Mouse (Mus musculus) heart, adult 2 months (tissue): ENCODE measurements around the gene Osr1. TPM values are rescaled to one million over a fixed set of nuclear protein-coding genes. Genes with fewer than 3 reads are reported as not detected.

Experiments used
- DNase-seq, 2 experiments: peaks; one replicate each; pipeline ENCODE4 v3.0.0; 2021
- H3K27ac ChIP-seq: fragments of 200-600 bp; 2 replicates; pipeline ENCODE4 v1.8.1; 2022
- H3K27me3 ChIP-seq: fragments of 200-500 bp; 2 replicates; pipeline ENCODE4 v1.6.1; 2012; ENCODE audit warnings: mild to moderate bottlenecking, low read length, inconsistent platforms, mixed read lengths; ENCODE audit not compliant: control insufficient read depth, insufficient read depth
- H3K36me3 ChIP-seq: fragments of 200-500 bp; 2 replicates; pipeline ENCODE4 v1.6.1; 2012; ENCODE audit warnings: low read length, inconsistent platforms; ENCODE audit not compliant: control insufficient read depth, insufficient read depth
- H3K4me1 ChIP-seq: fragments of 200-500 bp; 2 replicates; pipeline ENCODE4 v1.6.1; 2011; ENCODE audit warnings: low read length; ENCODE audit not compliant: control insufficient read depth, insufficient read depth
- H3K4me3 ChIP-seq: fragments of 200-600 bp; 2 replicates; pipeline ENCODE4 v1.8.1; 2022
- H3K79me2 ChIP-seq: fragments of 200-500 bp; replicated peaks from 2 replicates; pipeline ENCODE4 v1.6.1; 2012; ENCODE audit warnings: mild to moderate bottlenecking, inconsistent platforms, low read length, moderate library complexity, mixed read lengths; ENCODE audit not compliant: control insufficient read depth, insufficient read depth
- H3K9ac ChIP-seq: fragments of 200-500 bp; 2 replicates; pipeline ENCODE4 v1.6.1; 2012; ENCODE audit warnings: low read depth, mild to moderate bottlenecking, control low read depth, inconsistent platforms, low read length, mixed read lengths
- CTCF ChIP-seq: fragments of 200-600 bp; IDR thresholded peaks from 2 replicates; pipeline ENCODE4 v1.8.1; 2022; ENCODE audit warnings: antibody characterized with exemption, mild to moderate bottlenecking, moderate library complexity
- EP300 ChIP-seq: fragments of 200-500 bp; IDR thresholded peaks from 2 replicates; pipeline ENCODE4 v1.6.1; 2011; ENCODE audit warnings: low read depth, low read length, control low read depth; ENCODE audit not compliant: insufficient read depth
- POLR2A ChIP-seq: fragments of 200-500 bp; IDR thresholded peaks from 2 replicates; pipeline ENCODE4 v1.6.1; 2011; ENCODE audit warnings: mild to moderate bottlenecking, low read depth, low read length, control low read depth; ENCODE audit not compliant: insufficient read depth
- WGBS: fragments of 180-500 bp; shearing (Covaris S2); methylation state at CpG from one replicate; pipeline ENCODE4 v1.1.7; 2018; 5-methylcytosine and 5-hydroxymethylcytosine counted together
- intact Hi-C: fragments of 180-260 bp; cut with DNase I; formaldehyde crosslinking; loops from one replicate; pipeline ENCODE4 v1.15.1; 2025
- polyA plus RNA-seq: library from polyadenylated mRNA; depleted of rRNA; stranded (reverse); fragments of >200 nt; gene quantifications from 2 replicates; pipeline ENCODE4 v1.2.3, GENCODE M21; 2012
- total RNA-seq, 2 experiments: library from RNA; stranded (reverse); gene quantifications; 2 replicates each; pipeline ENCODE4 v1.2.3; 2021

Osr1 gene
- total and polyA plus RNA-seq, 3 experiments = 3.7 to 15.2 (median 4.0) TPM

- no peaks in the 10 kb centered on the region for H3K4me1 ChIP-seq
- H3K27ac ChIP-seq = no peak overlapping the region
- no peak overlapping the region for H3K4me3 ChIP-seq
- TF ChIP-seq EP300 = no peak
- TF ChIP-seq CTCF = no peak
- no peak for TF ChIP-seq POLR2A
- H3K9ac ChIP-seq = no peak overlapping the region
- H3K36me3 ChIP-seq = no peaks in the 10 kb centered on the region
- intact Hi-C loops = no loop called here
- WGBS = 33% methylated on average over 14 of the region's 14 CpGs
- no peak for DNase-seq
- no peaks in the 10 kb centered on the region for H3K79me2 ChIP-seq
- H3K27me3 ChIP-seq = peaks cover 10% of the 10 kb centered on the region
These were observed 12.5 kb downstream of the Osr1 start for GRCm38 (mm10) chr12:9582248-9582995.

GRCm38 (mm10) chr12:9583380-9583779 lies 13.5 kb downstream of the Osr1 start:
- Histone ChIP-seq H3K27ac (no peak overlapping the region), H3K36me3 (no peaks in the 10 kb centered on the region), H3K27me3 (peaks cover 10% of the 10 kb centered on the region), H3K79me2 (no peaks in the 10 kb centered on the region), H3K9ac (no peak overlapping the region), H3K4me1 (no peaks in the 10 kb centered on the region), H3K4me3 (no peak overlapping the region)
- 32% methylated on average over 2 of the region's 2 CpGs for WGBS
- intact Hi-C loops = no loop called here
- DNase-seq = no peak
- no peak for TF ChIP-seq POLR2A
- no peak for TF ChIP-seq EP300
- TF ChIP-seq CTCF = no peak

GRCm38 (mm10) chr12:9584366-9585084 lies 14.6 kb downstream of the Osr1 start:
- Histone ChIP-seq H3K79me2 (no peaks in the 10 kb centered on the region), H3K4me1 (no peaks in the 10 kb centered on the region), H3K4me3 (peak overlapping the region; percentile 17), H3K9ac (no peak overlapping the region; the same call in 1 of the 2 replicates), H3K36me3 (no peaks in the 10 kb centered on the region), H3K27me3 (peaks cover 7% of the 10 kb centered on the region), H3K27ac (no peak overlapping the region)
- TF ChIP-seq CTCF (no peak), POLR2A (peak; percentile 76)
- intact Hi-C loops = no loop called here
- 3% methylated on average over 23 of the region's 23 CpGs for WGBS
- DNase-seq = peak; percentile 76 to 78

GRCm38 (mm10) chr12:9585085-9585453 lies 15.2 kb downstream of the Osr1 start:
- Histone ChIP-seq H3K79me2 (no peaks in the 10 kb centered on the region), H3K36me3 (no peaks in the 10 kb centered on the region), H3K4me1 (no peaks in the 10 kb centered on the region), H3K27ac (no peak overlapping the region), H3K4me3 (peak overlapping the region; percentile 17), H3K9ac (0 out of 2 replicates have a peak overlapping the region, but pooled peaks have one; percentile 28), H3K27me3 (peaks cover 6% of the 10 kb centered on the region)
- intact Hi-C loops = no loop called here
- 7% methylated on average over 7 of the region's 7 CpGs for WGBS
- DNase-seq = no peak
- TF ChIP-seq CTCF (no peak), POLR2A (no peak), EP300 (no peak)

GRCm38 (mm10) chr12:9587732-9588131 lies 17.8 kb downstream of the Osr1 start:
- WGBS = 71% methylated on average over 1 of the region's 1 CpGs
- Histone ChIP-seq H3K4me1 (no peaks in the 10 kb centered on the region), H3K27me3 (no peaks in the 10 kb centered on the region), H3K9ac (no peak overlapping the region), H3K36me3 (no peaks in the 10 kb centered on the region), H3K4me3 (no peak overlapping the region), H3K79me2 (no peaks in the 10 kb centered on the region), H3K27ac (no peak overlapping the region)
- intact Hi-C loops = no loop called here
- TF ChIP-seq POLR2A = no peak
- no peak for TF ChIP-seq CTCF
- no peak for TF ChIP-seq EP300
- DNase-seq = no peak

GRCm38 (mm10) chr12:9589561-9590134 lies 19.7 kb downstream of the Osr1 start:
- no peaks in the 10 kb centered on the region for H3K27me3 ChIP-seq
- no peak overlapping the region for H3K27ac ChIP-seq

More at GRCm38 (mm10) chr12:9589561-9590134, 19.7 kb downstream of the Osr1 start:
- Histone ChIP-seq H3K79me2 (no peaks in the 10 kb centered on the region), H3K4me1 (no peaks in the 10 kb centered on the region), H3K4me3 (no peak overlapping the region), H3K36me3 (no peaks in the 10 kb centered on the region), H3K9ac (no peak overlapping the region)
- WGBS = 70% methylated on average over 7 of the region's 7 CpGs
- no peak for DNase-seq
- intact Hi-C loops = no loop called here
- no peak for TF ChIP-seq EP300
- no peak for TF ChIP-seq CTCF
- no peak for TF ChIP-seq POLR2A
